Mouse (Mus musculus): ENCODE measurements at regions not wholly inside any gene's neighbourhood (a gene's known extent, or its start where the extent isn't known, plus 50 kb on each side); places are given as distances from the start of the nearest gene placed in this dataset.

DNA sequence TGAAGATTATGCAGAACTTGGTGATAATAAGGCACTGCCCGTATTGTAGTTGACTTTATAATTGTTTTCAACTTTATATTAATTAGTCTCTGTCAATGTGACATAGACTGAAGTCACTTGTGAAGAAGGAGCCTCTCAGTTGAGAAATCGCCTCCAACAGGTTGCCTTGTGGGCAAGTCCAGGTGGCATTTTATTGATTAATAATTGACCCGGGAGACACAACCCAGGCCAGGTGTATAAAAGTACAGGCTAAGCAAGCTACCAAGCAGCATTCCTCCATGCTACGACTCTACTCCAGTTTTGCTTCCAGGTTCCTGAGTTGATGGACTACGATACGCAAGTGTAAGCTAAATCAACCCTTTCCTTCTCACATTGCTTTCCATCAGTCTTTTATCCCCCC is 268.2 kb upstream of the Klf3 start:
- no peak for TF ChIP-seq TAL1 (IDR thresholded peaks at IDR 0.05; ENCODE audit: low read length)
- no peak for TF ChIP-seq GATA1 (IDR thresholded peaks at IDR 0.05; ENCODE audit: low read length)
- H3K4me3 ChIP-seq (replicated peaks) = no peak overlapping the region
- H3K9me3 ChIP-seq (ENCODE audit: control insufficient read depth, low read length) = peaks cover 2% of the 10 kb centered on the region; the same call in 1 of the 2 replicates
- H3K4me1 ChIP-seq (ENCODE audit: control insufficient read depth) = no peaks in the 10 kb centered on the region; the same call in none of the 2 replicates
- H3K27me3 ChIP-seq (ENCODE audit: control insufficient read depth) = no peaks in the 10 kb centered on the region
- no peaks in the 10 kb centered on the region for H3K36me3 ChIP-seq (ENCODE audit: control insufficient read depth)

GRCm38 (mm10) chr5:64535546-64535945 is 267.6 kb upstream of the Klf3 start:
- Histone ChIP-seq H3K36me3 (ENCODE audit: control insufficient read depth) (no peaks in the 10 kb centered on the region), H3K4me1 (ENCODE audit: control insufficient read depth) (no peaks in the 10 kb centered on the region; the same call in none of the 2 replicates), H3K9me3 (ENCODE audit: control insufficient read depth, low read length) (peaks cover 2% of the 10 kb centered on the region; the same call in 1 of the 2 replicates), H3K4me3 (replicated peaks) (no peak overlapping the region), H3K27me3 (ENCODE audit: control insufficient read depth) (no peaks in the 10 kb centered on the region)
- TF ChIP-seq TAL1 (IDR thresholded peaks at IDR 0.05; ENCODE audit: low read length) = no peak

- TF ChIP-seq TAL1 (IDR thresholded peaks at IDR 0.05; ENCODE audit: low read length) = no peak
- TF ChIP-seq GATA1 (IDR thresholded peaks at IDR 0.05; ENCODE audit: low read length) = no peak
- Histone ChIP-seq H3K27me3 (ENCODE audit: control insufficient read depth) (no peaks in the 10 kb centered on the region), H3K9me3 (ENCODE audit: control insufficient read depth, low read length) (peaks cover 2% of the 10 kb centered on the region; the same call in 1 of the 2 replicates), H3K4me1 (ENCODE audit: control insufficient read depth) (no peaks in the 10 kb centered on the region; the same call in none of the 2 replicates), H3K36me3 (ENCODE audit: control insufficient read depth) (no peaks in the 10 kb centered on the region), H3K4me3 (replicated peaks) (no peak overlapping the region)
These were observed 266.6 kb upstream of the Klf3 start for GRCm38 (mm10) chr5:64536393-64537112.

- Histone ChIP-seq H3K4me1 (ENCODE audit: control insufficient read depth) (no peaks in the 10 kb centered on the region; the same call in 1 of the 2 replicates), H3K36me3 (ENCODE audit: control insufficient read depth) (no peaks in the 10 kb centered on the region), H3K27me3 (ENCODE audit: control insufficient read depth) (no peaks in the 10 kb centered on the region), H3K4me3 (replicated peaks) (no peak overlapping the region), H3K9me3 (ENCODE audit: control insufficient read depth, low read length) (no peaks in the 10 kb centered on the region)
- TF ChIP-seq TAL1 (IDR thresholded peaks at IDR 0.05; ENCODE audit: low read length) = no peak
- TF ChIP-seq GATA1 (IDR thresholded peaks at IDR 0.05; ENCODE audit: low read length) = no peak
These were observed 265.9 kb upstream of the Klf3 start for GRCm38 (mm10) chr5:64537113-64537780.

DNA sequence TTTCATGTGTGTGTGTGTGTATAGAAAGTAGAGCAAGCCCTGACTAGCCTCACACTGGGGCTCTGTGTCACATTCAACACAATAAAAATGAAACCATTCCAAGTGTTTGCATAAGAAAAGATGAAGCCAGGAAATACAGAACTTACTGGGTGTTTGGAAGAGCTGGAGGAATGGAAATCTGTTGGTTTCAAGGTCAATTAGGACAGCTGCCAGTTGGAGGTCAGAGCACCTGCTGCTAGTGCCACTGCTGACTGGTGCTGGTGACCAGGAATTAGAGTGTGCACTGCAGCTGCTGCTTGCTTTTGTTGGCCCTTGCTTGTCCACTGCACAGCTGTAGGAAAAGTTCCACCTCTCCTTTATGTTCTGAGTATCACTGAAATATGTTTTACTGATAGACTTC is 261.4 kb upstream of the Klf3 start:
- no peak overlapping the region for H3K4me3 ChIP-seq (replicated peaks)
- H3K4me1 ChIP-seq (ENCODE audit: control insufficient read depth) = no peaks in the 10 kb centered on the region; the same call in 1 of the 2 replicates
- H3K27me3 ChIP-seq (ENCODE audit: control insufficient read depth) = 0 out of 2 replicates have a peak, but pooled peaks cover 2% of the 10 kb centered on the region
- no peaks in the 10 kb centered on the region for H3K36me3 ChIP-seq (ENCODE audit: control insufficient read depth)
- TF ChIP-seq GATA1 (IDR thresholded peaks at IDR 0.05; ENCODE audit: low read length) (no peak), TAL1 (IDR thresholded peaks at IDR 0.05; ENCODE audit: low read length) (no peak)
- H3K9me3 ChIP-seq (ENCODE audit: control insufficient read depth, low read length) = peaks cover 6% of the 10 kb centered on the region

DNA sequence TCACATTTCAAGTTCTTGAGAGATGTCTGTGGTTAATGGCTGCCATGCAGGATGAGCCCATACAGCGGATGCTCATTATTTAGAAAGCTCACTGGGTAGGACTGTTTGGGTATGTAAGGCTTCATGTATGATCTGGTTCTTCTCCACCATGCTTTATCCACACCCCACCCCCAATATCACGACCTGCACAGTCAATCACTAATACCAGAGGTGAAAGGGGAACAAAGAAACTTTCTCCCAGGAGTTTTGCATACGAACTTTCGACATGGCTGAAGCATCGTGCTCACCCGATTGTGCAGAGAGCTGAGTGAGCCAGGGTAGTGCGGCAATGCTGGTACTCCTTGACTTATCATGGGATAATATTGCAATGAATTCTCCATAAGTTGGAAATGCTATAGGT is 247.3 kb upstream of the Klf3 start:
- Histone ChIP-seq H3K4me3 (replicated peaks) (no peak overlapping the region), H3K27me3 (ENCODE audit: control insufficient read depth) (no peaks in the 10 kb centered on the region), H3K4me1 (ENCODE audit: control insufficient read depth) (no peaks in the 10 kb centered on the region; the same call in 1 of the 2 replicates), H3K9me3 (ENCODE audit: control insufficient read depth, low read length) (no peaks in the 10 kb centered on the region), H3K36me3 (ENCODE audit: control insufficient read depth) (no peaks in the 10 kb centered on the region)
- TF ChIP-seq GATA1 (IDR thresholded peaks at IDR 0.05; ENCODE audit: low read length) = no peak
- TF ChIP-seq TAL1 (IDR thresholded peaks at IDR 0.05; ENCODE audit: low read length) = no peak

GRCm38 (mm10) chr5:64566451-64567390 is 236.5 kb upstream of the Klf3 start:
- H3K36me3 ChIP-seq (ENCODE audit: control insufficient read depth) = no peaks in the 10 kb centered on the region
- TF ChIP-seq GATA1 (IDR thresholded peaks at IDR 0.05; ENCODE audit: low read length) (no peak), TAL1 (IDR thresholded peaks at IDR 0.05; ENCODE audit: low read length) (no peak)
- no peaks in the 10 kb centered on the region for H3K27me3 ChIP-seq (ENCODE audit: control insufficient read depth)
- peaks cover 3% of the 10 kb centered on the region; the same call in 1 of the 2 replicates for H3K9me3 ChIP-seq (ENCODE audit: control insufficient read depth, low read length)
- no peak overlapping the region for H3K4me3 ChIP-seq (replicated peaks)
- peaks cover 40% of the 10 kb centered on the region for H3K4me1 ChIP-seq (ENCODE audit: control insufficient read depth)

- Histone ChIP-seq H3K4me1 (ENCODE audit: control insufficient read depth) (peaks cover 40% of the 10 kb centered on the region), H3K27me3 (ENCODE audit: control insufficient read depth) (no peaks in the 10 kb centered on the region), H3K9me3 (ENCODE audit: control insufficient read depth, low read length) (peaks cover 3% of the 10 kb centered on the region; the same call in 1 of the 2 replicates), H3K36me3 (ENCODE audit: control insufficient read depth) (no peaks in the 10 kb centered on the region), H3K4me3 (replicated peaks) (no peak overlapping the region)
- no peak for TF ChIP-seq GATA1 (IDR thresholded peaks at IDR 0.05; ENCODE audit: low read length)
- TF ChIP-seq TAL1 (IDR thresholded peaks at IDR 0.05; ENCODE audit: low read length) = peak; percentile 38; the same call in 1 of the 3 replicates
These were observed 235.4 kb upstream of the Klf3 start for GRCm38 (mm10) chr5:64567813-64568212.

Measured in erythroblast, embryonic 14.5 days (primary cell).